Mouse (Mus musculus) midbrain, postnatal 0 days (tissue): ENCODE results near the gene Col5a1. TPM values are rescaled to one million over a fixed set of nuclear protein-coding genes. Genes with fewer than 3 reads are reported as not detected.

Source experiments
- ATAC-seq: fragments of 200-750 bp; cut with Nextera tagmentation; 2 replicates; pipeline ENCODE4 v1.8.0; 2017; ENCODE audit warnings: moderate number of reproducible peaks, mild to moderate bottlenecking, moderate TSS enrichment, moderate library complexity; ENCODE audit not compliant: low FRiP score
- DNase-seq: peaks from one replicate; pipeline ENCODE4 v3.0.0-alpha.2; 2015; ENCODE audit warnings: low spot score
- H3K27ac ChIP-seq: fragments of 300-500 bp; sonication (generic); 2 replicates; pipeline ENCODE4 v1.5.1; 2014; ENCODE audit warnings: low read depth, mild to moderate bottlenecking, low read length, mixed read lengths
- H3K27me3 ChIP-seq: fragments of 300-500 bp; sonication (generic); 2 replicates; pipeline ENCODE4 v1.6.1; 2014; ENCODE audit warnings: low read length, control low read depth, mixed read lengths; ENCODE audit not compliant: insufficient read depth
- H3K36me3 ChIP-seq: fragments of 300-500 bp; sonication (generic); 2 replicates; pipeline ENCODE4 v1.6.1; 2014; ENCODE audit warnings: low read length, control low read depth, mixed read lengths; ENCODE audit not compliant: insufficient read depth
- H3K4me1 ChIP-seq: fragments of 300-500 bp; sonication (generic); 2 replicates; pipeline ENCODE4 v1.6.1; 2014; ENCODE audit warnings: mild to moderate bottlenecking, control low read depth, antibody characterized with exemption, low read length, mixed read lengths; ENCODE audit not compliant: insufficient read depth
- H3K4me2 ChIP-seq: fragments of 300-500 bp; sonication (generic); 2 replicates; pipeline ENCODE4 v1.6.1; 2014; ENCODE audit warnings: low read depth, mild to moderate bottlenecking, low read length, mixed read lengths; ENCODE audit not compliant: poor library complexity, severe bottlenecking
- H3K4me3 ChIP-seq: fragments of 300-500 bp; sonication (generic); 2 replicates; pipeline ENCODE4 v1.5.1; 2014; ENCODE audit warnings: low read depth, mild to moderate bottlenecking, low read length, moderate library complexity
- H3K9ac ChIP-seq: fragments of 300-500 bp; sonication (generic); replicated peaks from 2 replicates; pipeline ENCODE4 v1.6.1; 2014; ENCODE audit warnings: mild to moderate bottlenecking, low read length, moderate library complexity, mixed read lengths; ENCODE audit not compliant: poor library complexity, severe bottlenecking
- H3K9me3 ChIP-seq: fragments of 300-500 bp; sonication (generic); 2 replicates; pipeline ENCODE4 v1.6.1; 2016; ENCODE audit warnings: low read length, control low read depth
- CTCF ChIP-seq: IDR thresholded peaks from 2 replicates; pipeline ENCODE4 v1.5.1; 2016; ENCODE audit warnings: antibody characterized with exemption, mild to moderate bottlenecking
- WGBS: fragments of 180-500 bp; shearing (Covaris S2); extraction: QIAGEN DNeasy Blood & Tissue Kit; methylation state at CpG from one replicate; pipeline ENCODE4 v1.1.7; 2014; 5-methylcytosine and 5-hydroxymethylcytosine counted together
- polyA plus RNA-seq: library from polyadenylated mRNA; unstranded; fragments of >200 nt; fragmentation: Nextera tagmentation; extraction: Ambion mirVana; gene quantifications from 2 replicates; pipeline ENCODE4 v1.2.1, GENCODE M21; 2015
- total RNA-seq: library from RNA; depleted of rRNA; stranded (reverse); fragments of >200 nt; gene quantifications from 2 replicates; pipeline ENCODE4 v1.2.3, GENCODE M21; 2014

The Col5a1 gene
- total and polyA plus RNA-seq, 2 experiments from 2014 or later, result 5.6 to 16.9 TPM

GRCm38 (mm10) chr2:28065081-28065651 is 178.9 kb downstream of the Col5a1 start:
- Histone ChIP-seq H3K36me3 (no peaks in the 10 kb centered on the region), H3K27ac (no peak overlapping the region), H3K9me3 (no peaks in the 10 kb centered on the region), H3K4me1 (0 out of 2 replicates have a peak, but pooled peaks cover 3% of the 10 kb centered on the region), H3K9ac (no peak overlapping the region), H3K4me2 (no peak overlapping the region), H3K4me3 (no peak overlapping the region), H3K27me3 (no peaks in the 10 kb centered on the region)
- WGBS, result 94% methylated on average over 5 of the region's 5 CpGs
- TF ChIP-seq CTCF, result no peak
- DNase-seq (no peak), ATAC-seq (no peak)

GRCm38 (mm10) chr2:28066686-28067085 is 180.5 kb downstream of the Col5a1 start:
- Histone ChIP-seq H3K9ac (no peak overlapping the region), H3K9me3 (no peaks in the 10 kb centered on the region), H3K4me2 (no peak overlapping the region), H3K4me3 (no peak overlapping the region), H3K4me1 (0 out of 2 replicates have a peak, but pooled peaks cover 3% of the 10 kb centered on the region), H3K36me3 (no peaks in the 10 kb centered on the region), H3K27ac (no peak overlapping the region), H3K27me3 (no peaks in the 10 kb centered on the region)
- 74% methylated on average over 5 of the region's 5 CpGs for WGBS
- no peak for TF ChIP-seq CTCF
- no peak for DNase-seq
- no peak for ATAC-seq

GRCm38 (mm10) chr2:28067175-28067574 is 180.9 kb downstream of the Col5a1 start:
- 34% methylated on average over 6 of the region's 6 CpGs for WGBS
- no peaks in the 10 kb centered on the region for H3K36me3 ChIP-seq
- no peaks in the 10 kb centered on the region for H3K9me3 ChIP-seq
- no peak for TF ChIP-seq CTCF
- no peak overlapping the region for H3K4me3 ChIP-seq
- no peak overlapping the region for H3K9ac ChIP-seq
- 0 out of 2 replicates have a peak, but pooled peaks cover 3% of the 10 kb centered on the region for H3K4me1 ChIP-seq
- DNase-seq, result peak; percentile 46
- no peaks in the 10 kb centered on the region for H3K27me3 ChIP-seq
- H3K4me2 ChIP-seq, result no peak overlapping the region
- no peak for ATAC-seq
- H3K27ac ChIP-seq, result no peak overlapping the region

- no peak overlapping the region for H3K4me3 ChIP-seq
- no peaks in the 10 kb centered on the region for H3K36me3 ChIP-seq
- 0 out of 2 replicates have a peak, but pooled peaks cover 3% of the 10 kb centered on the region for H3K4me1 ChIP-seq
- no peak overlapping the region for H3K9ac ChIP-seq
- H3K9me3 ChIP-seq, result no peaks in the 10 kb centered on the region
- ATAC-seq, result no peak
- WGBS, result 72% methylated on average over 2 of the region's 2 CpGs
- H3K27ac ChIP-seq, result no peak overlapping the region
- H3K27me3 ChIP-seq, result no peaks in the 10 kb centered on the region
- peak; percentile 38 for DNase-seq
- H3K4me2 ChIP-seq, result no peak overlapping the region
- no peak for TF ChIP-seq CTCF
Measured at GRCm38 (mm10) chr2:28067821-28068536, 181.8 kb downstream of the Col5a1 start.

- H3K9me3 ChIP-seq, result no peaks in the 10 kb centered on the region
- no peak overlapping the region for H3K4me2 ChIP-seq
- peak; percentile 56 for DNase-seq
- H3K27ac ChIP-seq, result no peak overlapping the region
- TF ChIP-seq CTCF, result no peak
- ATAC-seq, result no peak
- WGBS, result 32% methylated on average over 9 of the region's 9 CpGs
- H3K4me1 ChIP-seq, result 0 out of 2 replicates have a peak, but pooled peaks cover 3% of the 10 kb centered on the region
- no peaks in the 10 kb centered on the region for H3K27me3 ChIP-seq
- H3K4me3 ChIP-seq, result no peak overlapping the region
- H3K9ac ChIP-seq, result no peak overlapping the region
- H3K36me3 ChIP-seq, result no peaks in the 10 kb centered on the region
Measured at GRCm38 (mm10) chr2:28068537-28068878, 182.3 kb downstream of the Col5a1 start.

- Histone ChIP-seq H3K9me3 (no peaks in the 10 kb centered on the region), H3K4me2 (no peak overlapping the region), H3K4me3 (no peak overlapping the region), H3K27ac (no peak overlapping the region), H3K36me3 (no peaks in the 10 kb centered on the region), H3K9ac (no peak overlapping the region), H3K27me3 (no peaks in the 10 kb centered on the region), H3K4me1 (no peaks in the 10 kb centered on the region)
- ATAC-seq (no peak), DNase-seq (no peak)
- 84% methylated on average over 7 of the region's 7 CpGs for WGBS
- no peak for TF ChIP-seq CTCF
Measured at GRCm38 (mm10) chr2:28075616-28076187, 189.5 kb downstream of the Col5a1 start.
